Mouse (Mus musculus) intestine, embryonic 16.5 days (tissue): ENCODE results near the gene Coro2b. TPM values are rescaled to one million over a fixed set of nuclear protein-coding genes. Genes with fewer than 3 reads are reported as not detected.

Experiments
- ATAC-seq: fragments of 200-750 bp; cut with Nextera tagmentation; 2 replicates; pipeline ENCODE4 v1.8.0; 2017; ENCODE audit warnings: moderate TSS enrichment, moderate library complexity
- H3K27ac ChIP-seq: fragments of 300-500 bp; sonication (generic); 2 replicates; pipeline ENCODE4 v1.5.1; 2014; ENCODE audit warnings: mild to moderate bottlenecking, low read length
- H3K27me3 ChIP-seq: fragments of 300-500 bp; sonication (generic); replicated peaks from 2 replicates; pipeline ENCODE4 v1.6.1; 2014; ENCODE audit warnings: low read length, control low read depth, mixed read lengths; ENCODE audit not compliant: control insufficient read depth, insufficient read depth
- H3K36me3 ChIP-seq: fragments of 300-500 bp; sonication (generic); 2 replicates; pipeline ENCODE4 v1.6.1; 2014; ENCODE audit warnings: low read length, control low read depth; ENCODE audit not compliant: control insufficient read depth, insufficient read depth
- H3K4me1 ChIP-seq: fragments of 300-500 bp; sonication (generic); 2 replicates; pipeline ENCODE4 v1.6.1; 2014; ENCODE audit warnings: low read length, control low read depth, mixed read lengths; ENCODE audit not compliant: control insufficient read depth, insufficient read depth
- H3K4me2 ChIP-seq: fragments of 300-500 bp; sonication (generic); 2 replicates; pipeline ENCODE4 v1.6.1; 2014; ENCODE audit warnings: low read depth, low read length, control low read depth
- H3K4me3 ChIP-seq: fragments of 300-500 bp; sonication (generic); 2 replicates; pipeline ENCODE4 v1.5.1; 2014; ENCODE audit warnings: mild to moderate bottlenecking, low read length
- H3K9ac ChIP-seq: fragments of 300-500 bp; sonication (generic); 2 replicates; pipeline ENCODE4 v1.6.1; 2014; ENCODE audit warnings: low read depth, low read length
- H3K9me3 ChIP-seq: fragments of 300-500 bp; sonication (generic); 2 replicates; pipeline ENCODE4 v1.6.1; 2016; ENCODE audit warnings: low read length, control low read depth; ENCODE audit not compliant: control insufficient read depth
- WGBS: fragments of 180-500 bp; shearing (Covaris S2); extraction: QIAGEN DNeasy Blood & Tissue Kit; methylation state at CpG from one replicate; pipeline ENCODE4 v1.1.7; 2014; 5-methylcytosine and 5-hydroxymethylcytosine counted together
- polyA plus RNA-seq: library from polyadenylated mRNA; unstranded; fragments of >200 nt; fragmentation: Nextera tagmentation; extraction: Ambion mirVana; gene quantifications from 2 replicates; pipeline ENCODE4 v1.2.1, GENCODE M21; 2015

Coro2b gene
- polyA plus RNA-seq, 1 experiment from 2014 or later, result 8.2 TPM

DNA sequence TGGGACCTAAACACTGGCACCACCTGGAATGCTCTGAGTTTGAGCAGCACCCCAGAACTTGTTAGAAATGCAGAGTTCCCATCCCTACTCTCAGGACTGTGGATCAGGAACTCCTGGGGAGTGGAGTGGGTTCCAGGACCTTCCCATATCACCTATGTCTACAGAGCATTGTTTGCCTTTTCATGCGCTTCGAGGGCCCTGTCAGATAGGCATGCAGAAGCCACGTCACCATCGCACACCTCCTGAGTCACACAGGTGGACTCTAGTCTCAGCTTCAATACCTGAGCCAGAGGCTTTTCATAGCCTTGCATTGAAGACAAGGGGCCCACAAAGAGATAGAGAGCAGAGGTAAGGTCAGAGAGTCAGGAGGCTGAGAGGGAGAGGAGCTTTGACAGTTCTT is 7.0 kb upstream of the Coro2b start:
- 74% methylated on average over 4 of the region's 4 CpGs for WGBS
- Histone ChIP-seq H3K4me2 (no peak overlapping the region), H3K36me3 (no peaks in the 10 kb centered on the region), H3K9ac (no peak overlapping the region), H3K4me1 (peaks cover 6% of the 10 kb centered on the region; the same call in 1 of the 2 replicates), H3K4me3 (no peak overlapping the region), H3K27me3 (no peaks in the 10 kb centered on the region), H3K9me3 (no peaks in the 10 kb centered on the region), H3K27ac (no peak overlapping the region)
- ATAC-seq, result no peak

DNA sequence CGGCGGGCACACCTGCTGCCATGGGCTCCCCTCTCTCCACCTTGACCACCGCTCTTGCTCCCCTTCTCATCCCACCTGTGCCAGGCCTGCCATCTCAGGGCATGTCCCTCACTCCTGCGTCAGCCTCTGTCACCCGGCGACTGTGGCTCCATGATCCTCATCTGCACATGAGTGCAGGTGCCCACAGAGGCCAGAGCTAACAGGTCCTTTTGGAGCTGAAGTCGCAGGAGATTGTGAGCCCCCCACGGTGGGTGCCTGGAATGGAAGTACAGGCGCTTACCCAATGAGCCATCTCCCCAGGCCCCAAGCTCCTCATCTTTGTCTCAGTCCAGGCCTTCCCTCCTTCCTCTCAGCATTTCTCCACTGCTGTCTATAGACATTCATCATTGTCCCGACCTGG is 4.8 kb upstream of the Coro2b start:
- H3K9ac ChIP-seq, result peak overlapping the region; percentile 6
- H3K27me3 ChIP-seq, result peaks cover 4% of the 10 kb centered on the region
- H3K27ac ChIP-seq, result no peak overlapping the region
- H3K4me3 ChIP-seq, result no peak overlapping the region
- no peak for ATAC-seq
- H3K9me3 ChIP-seq, result no peaks in the 10 kb centered on the region
- no peak overlapping the region for H3K4me2 ChIP-seq
- peaks cover 11% of the 10 kb centered on the region for H3K4me1 ChIP-seq
- 70% methylated on average over 10 of the region's 10 CpGs for WGBS
- no peaks in the 10 kb centered on the region for H3K36me3 ChIP-seq

DNA sequence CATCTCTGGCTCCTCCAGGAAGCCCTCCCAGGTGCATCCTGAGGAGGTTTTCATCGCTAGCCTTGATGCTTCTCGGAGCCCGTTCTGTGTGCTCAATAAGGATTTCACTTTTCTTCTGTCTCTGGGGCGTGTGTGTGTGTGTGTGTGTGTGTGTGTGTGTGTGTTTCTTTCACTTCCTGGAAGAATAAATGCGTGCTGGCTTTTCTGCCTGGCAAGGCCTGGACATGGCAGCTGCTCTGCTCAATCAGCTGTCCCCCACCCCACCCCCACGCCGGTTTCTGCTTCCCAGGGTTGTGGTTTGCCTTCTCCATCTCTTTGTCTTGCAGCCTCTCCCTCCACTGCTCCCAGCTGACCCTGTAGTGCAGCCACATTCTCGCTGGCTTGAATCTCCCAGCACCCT is 4.3 kb upstream of the Coro2b start:
- H3K9ac ChIP-seq, result peak overlapping the region; percentile 6
- H3K4me3 ChIP-seq, result no peak overlapping the region
- ATAC-seq, result no peak
- H3K4me1 ChIP-seq, result peaks cover 13% of the 10 kb centered on the region
- H3K4me2 ChIP-seq, result no peak overlapping the region
- no peaks in the 10 kb centered on the region for H3K36me3 ChIP-seq
- no peaks in the 10 kb centered on the region for H3K9me3 ChIP-seq
- 46% methylated on average over 8 of the region's 8 CpGs for WGBS
- H3K27me3 ChIP-seq, result peaks cover 4% of the 10 kb centered on the region
- no peak overlapping the region for H3K27ac ChIP-seq

DNA sequence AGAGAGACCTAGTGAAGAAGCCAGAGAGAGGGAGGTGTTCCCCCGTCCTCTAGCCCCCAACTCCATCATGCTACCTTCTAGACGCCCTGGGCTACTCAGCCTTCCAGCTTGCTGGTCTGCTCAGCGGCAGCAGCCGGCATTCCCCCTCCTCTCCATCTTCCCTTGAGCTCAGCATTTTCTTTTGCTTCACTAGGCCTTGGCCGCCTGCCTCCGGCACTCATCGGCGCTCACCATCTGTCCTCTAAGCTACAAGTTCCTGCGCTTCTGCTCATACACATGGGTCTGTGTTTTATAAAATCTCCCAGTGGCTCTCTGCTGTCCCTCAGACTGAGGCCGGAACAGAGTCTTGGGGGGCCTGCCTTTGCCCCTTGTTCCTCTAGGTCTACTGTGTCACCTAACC is 3.9 kb upstream of the Coro2b start:
- WGBS, result 43% methylated on average over 10 of the region's 10 CpGs
- peak; percentile 32; the same call in 1 of the 2 replicates for ATAC-seq
- no peak overlapping the region for H3K27ac ChIP-seq

DNA sequence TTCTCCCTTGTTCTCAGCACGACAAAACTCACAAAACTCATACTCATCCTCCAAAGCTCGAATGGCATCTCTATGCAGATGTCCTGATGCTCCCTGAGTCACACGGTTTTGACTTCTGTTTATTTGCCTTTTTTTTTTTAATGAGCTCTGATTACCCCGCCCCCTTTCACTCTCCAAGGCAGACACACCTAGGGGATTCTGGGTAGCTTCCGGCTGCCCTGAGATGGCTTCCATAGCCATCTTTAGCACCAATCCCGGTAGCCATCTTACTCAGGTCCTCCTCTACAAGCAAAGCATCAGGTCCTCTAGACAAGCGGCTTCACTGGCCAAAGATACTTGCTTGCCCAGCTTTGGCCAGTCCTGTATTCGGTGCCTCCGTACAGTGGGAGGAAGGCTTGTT is 3.3 kb upstream of the Coro2b start:
- Histone ChIP-seq H3K36me3 (no peaks in the 10 kb centered on the region), H3K9me3 (no peaks in the 10 kb centered on the region), H3K27ac (no peak overlapping the region), H3K4me3 (no peak overlapping the region), H3K9ac (no peak overlapping the region), H3K27me3 (peaks cover 10% of the 10 kb centered on the region), H3K4me1 (peaks cover 16% of the 10 kb centered on the region), H3K4me2 (no peak overlapping the region)
- no peak for ATAC-seq
- WGBS, result 79% methylated on average over 9 of the region's 9 CpGs

More for the DNA sequence above, 3.9 kb upstream of the Coro2b start:
- H3K9ac ChIP-seq, result 0 out of 2 replicates have a peak overlapping the region, but pooled peaks have one; percentile 6
- peaks cover 6% of the 10 kb centered on the region for H3K27me3 ChIP-seq
- no peaks in the 10 kb centered on the region for H3K36me3 ChIP-seq
- no peaks in the 10 kb centered on the region for H3K9me3 ChIP-seq
- H3K4me2 ChIP-seq, result no peak overlapping the region
- no peak overlapping the region for H3K4me3 ChIP-seq
- peaks cover 16% of the 10 kb centered on the region for H3K4me1 ChIP-seq

DNA sequence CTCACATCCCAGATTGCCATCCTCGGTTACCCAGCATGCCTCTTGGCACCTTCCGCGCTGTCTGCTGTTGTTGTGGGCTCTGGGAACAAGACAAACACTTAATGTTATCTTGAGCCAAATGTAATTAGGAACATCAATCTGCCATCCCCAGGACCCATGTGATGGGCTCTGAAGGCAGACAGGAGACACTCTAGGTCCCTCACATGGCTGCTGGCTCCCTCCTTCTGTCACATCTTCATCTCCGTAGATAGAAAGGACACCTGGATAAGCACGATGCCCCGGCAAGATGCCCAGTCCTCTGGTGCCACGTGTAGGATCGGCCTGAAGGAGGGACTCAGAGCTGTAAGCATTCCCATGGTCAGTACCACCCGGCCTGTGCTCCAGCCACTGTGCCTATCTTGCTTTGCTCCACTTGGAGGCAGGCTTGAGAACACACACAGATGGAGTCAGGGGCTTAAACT is 2.4 kb upstream of the Coro2b start:
- Histone ChIP-seq H3K36me3 (no peaks in the 10 kb centered on the region), H3K4me3 (no peak overlapping the region), H3K27me3 (peaks cover 10% of the 10 kb centered on the region), H3K9me3 (no peaks in the 10 kb centered on the region), H3K4me2 (no peak overlapping the region), H3K4me1 (peaks cover 16% of the 10 kb centered on the region), H3K27ac (no peak overlapping the region), H3K9ac (no peak overlapping the region)
- WGBS, result 85% methylated on average over 9 of the region's 9 CpGs
- ATAC-seq, result no peak

DNA sequence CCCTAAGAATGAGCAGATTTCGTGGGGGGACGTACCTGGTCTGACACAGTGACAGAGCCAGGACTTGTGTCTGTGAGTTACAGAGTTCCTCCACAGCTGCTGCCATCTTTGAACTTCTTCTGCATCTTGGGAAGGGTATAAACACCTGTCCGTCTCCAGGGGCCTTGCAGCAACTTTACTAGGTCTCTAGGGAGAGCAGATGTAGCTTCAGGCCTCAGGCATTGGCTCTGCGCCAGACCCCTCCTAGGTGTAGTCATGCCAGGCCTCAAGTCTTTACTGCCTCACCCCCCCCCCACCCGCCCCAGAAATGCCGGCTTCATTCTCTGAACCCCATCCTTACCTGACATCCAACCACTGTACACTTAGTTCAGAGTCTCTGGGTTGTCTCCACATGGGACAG is 1.1 kb upstream of the Coro2b start:
- Histone ChIP-seq H3K36me3 (no peaks in the 10 kb centered on the region), H3K4me2 (no peak overlapping the region), H3K9ac (no peak overlapping the region), H3K4me3 (no peak overlapping the region), H3K27me3 (peaks cover 10% of the 10 kb centered on the region), H3K4me1 (peaks cover 16% of the 10 kb centered on the region), H3K9me3 (no peaks in the 10 kb centered on the region), H3K27ac (no peak overlapping the region)
- 72% methylated on average over 6 of the region's 6 CpGs for WGBS
- no peak for ATAC-seq

DNA sequence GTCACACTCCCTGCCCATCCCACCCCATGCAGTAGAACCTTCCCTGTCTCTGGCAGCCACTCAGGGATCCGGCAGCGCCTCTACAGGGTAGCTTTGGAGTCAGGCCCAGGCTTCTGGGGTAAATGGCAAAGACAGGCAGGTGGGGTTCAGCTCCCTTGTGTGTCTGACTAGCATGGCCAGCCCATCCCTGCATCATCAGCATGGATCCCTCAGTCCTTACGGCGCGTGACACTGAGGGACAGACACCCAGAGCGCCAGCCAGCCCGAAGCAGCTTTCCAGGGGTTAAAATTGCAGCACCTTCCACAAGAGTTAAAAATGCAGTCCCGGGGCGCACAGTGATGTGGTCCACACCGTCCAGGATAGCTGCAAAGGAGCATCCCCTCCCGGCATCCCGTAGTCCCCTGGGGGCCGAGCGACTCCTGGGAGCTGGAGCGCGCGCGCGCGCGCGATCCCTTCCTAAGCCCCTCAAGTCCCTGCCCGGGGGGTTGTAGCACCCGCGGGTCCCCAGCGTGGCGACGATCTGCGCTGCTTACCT is 657 bp downstream of the Coro2b start:
- peaks cover 27% of the 10 kb centered on the region for H3K4me1 ChIP-seq
- peak; percentile 30 for ATAC-seq
- 3% methylated on average over 29 of the region's 29 CpGs for WGBS
- H3K4me3 ChIP-seq, result peak overlapping the region; percentile 65
- peak overlapping the region; percentile 97 for H3K4me2 ChIP-seq
- H3K36me3 ChIP-seq, result no peaks in the 10 kb centered on the region
- peak overlapping the region; percentile 55; the same call in 1 of the 2 replicates for H3K27ac ChIP-seq
- peak overlapping the region; percentile 75 for H3K9ac ChIP-seq
- peaks cover 10% of the 10 kb centered on the region for H3K27me3 ChIP-seq
- H3K9me3 ChIP-seq, result no peaks in the 10 kb centered on the region

DNA sequence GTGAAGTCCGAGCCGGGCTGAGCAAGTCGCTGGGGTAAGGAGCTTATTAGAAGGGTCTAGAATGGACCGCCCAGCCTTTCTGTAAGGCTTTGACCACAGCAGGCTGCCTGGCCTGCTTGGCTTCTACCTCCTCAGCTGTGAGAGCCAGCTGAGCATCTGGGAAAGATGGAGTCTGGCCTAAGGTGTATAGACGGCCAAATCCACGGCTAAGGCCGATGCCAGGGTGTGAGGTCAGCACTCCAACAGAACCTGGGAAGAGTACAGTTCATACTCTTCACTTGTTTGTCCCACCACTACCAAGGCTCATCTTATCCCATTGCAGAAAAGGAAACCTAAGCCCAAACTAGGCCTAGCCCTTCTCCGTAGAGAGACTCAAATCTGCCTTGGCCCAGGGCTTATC is 1.3 kb downstream of the Coro2b start:
- ATAC-seq, result no peak
- peaks cover 26% of the 10 kb centered on the region for H3K4me1 ChIP-seq
- 85% methylated on average over 8 of the region's 8 CpGs for WGBS

DNA sequence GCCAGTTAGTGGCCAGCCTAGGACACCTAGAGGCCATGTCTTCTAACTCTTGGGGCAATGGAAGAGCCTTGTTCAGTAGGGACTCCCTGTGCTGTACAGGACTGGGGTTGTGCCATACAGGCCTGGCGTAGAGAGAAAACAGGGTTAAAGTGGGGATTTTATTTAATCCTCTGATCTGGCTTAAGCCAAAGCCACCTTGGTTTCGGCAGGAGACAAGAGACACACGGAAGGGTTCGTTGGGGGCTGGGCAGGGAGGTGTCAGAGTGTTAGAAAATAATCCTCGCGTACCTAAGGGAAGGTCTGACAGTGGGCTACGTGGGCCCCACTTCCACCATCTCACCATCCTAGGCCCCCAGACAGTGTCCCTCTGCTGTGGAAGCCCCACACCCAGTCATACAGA is 2.2 kb downstream of the Coro2b start:
- Histone ChIP-seq H3K9me3 (no peaks in the 10 kb centered on the region), H3K27me3 (peaks cover 10% of the 10 kb centered on the region), H3K27ac (no peak overlapping the region), H3K36me3 (no peaks in the 10 kb centered on the region), H3K4me1 (peaks cover 23% of the 10 kb centered on the region), H3K9ac (no peak overlapping the region), H3K4me3 (no peak overlapping the region), H3K4me2 (no peak overlapping the region)
- 93% methylated on average over 7 of the region's 7 CpGs for WGBS
- no peak for ATAC-seq

More for the DNA sequence above, 1.3 kb downstream of the Coro2b start:
- Histone ChIP-seq H3K27ac (no peak overlapping the region), H3K4me3 (peak overlapping the region; percentile 65), H3K4me2 (peak overlapping the region; percentile 97; the same call in 1 of the 2 replicates), H3K9ac (0 out of 2 replicates have a peak overlapping the region, but pooled peaks have one; percentile 11), H3K9me3 (no peaks in the 10 kb centered on the region), H3K27me3 (peaks cover 10% of the 10 kb centered on the region), H3K36me3 (no peaks in the 10 kb centered on the region)
